Mouse (Mus musculus) embryonic facial prominence, embryonic 12.5 days (tissue): ENCODE results near the gene Izumo1. TPM values are rescaled to one million over a fixed set of nuclear protein-coding genes. Genes with fewer than 3 reads are reported as not detected.

Experiments used
- ATAC-seq: fragments of 200-750 bp; cut with Nextera tagmentation; 2 replicates; pipeline ENCODE4 v1.8.0; 2017; ENCODE audit not compliant: insufficient number of reproducible peaks, insufficient read depth, low FRiP score, low TSS enrichment
- H3K27ac ChIP-seq: fragments of 300-500 bp; sonication (generic); 2 replicates; pipeline ENCODE4 v1.5.1; 2016; ENCODE audit warnings: mild to moderate bottlenecking
- H3K27me3 ChIP-seq: fragments of 300-500 bp; sonication (generic); 2 replicates; pipeline ENCODE4 v1.6.1; 2016; ENCODE audit warnings: mild to moderate bottlenecking, moderate library complexity
- H3K36me3 ChIP-seq: fragments of 300-500 bp; sonication (generic); 2 replicates; pipeline ENCODE4 v1.6.1; 2016; ENCODE audit warnings: mild to moderate bottlenecking
- H3K4me1 ChIP-seq: fragments of 300-500 bp; sonication (generic); 2 replicates; pipeline ENCODE4 v1.6.1; 2016
- H3K4me2 ChIP-seq: fragments of 300-500 bp; sonication (generic); replicated peaks from 2 replicates; pipeline ENCODE4 v1.6.1; 2016; ENCODE audit warnings: mild to moderate bottlenecking, moderate library complexity
- H3K4me3 ChIP-seq: fragments of 300-500 bp; sonication (generic); 2 replicates; pipeline ENCODE4 v1.5.1; 2016; ENCODE audit warnings: mild to moderate bottlenecking
- H3K9ac ChIP-seq: fragments of 300-500 bp; sonication (generic); 2 replicates; pipeline ENCODE4 v1.6.1; 2016; ENCODE audit warnings: mild to moderate bottlenecking, moderate library complexity
- H3K9me3 ChIP-seq: fragments of 300-500 bp; sonication (generic); 2 replicates; pipeline ENCODE4 v1.6.1; 2016; ENCODE audit warnings: mild to moderate bottlenecking, moderate library complexity
- WGBS: fragments of 180-500 bp; shearing (Covaris S2); methylation state at CpG from one replicate; pipeline ENCODE4 v1.1.7; 2016; 5-methylcytosine and 5-hydroxymethylcytosine counted together
- polyA plus RNA-seq: library from polyadenylated mRNA; unstranded; fragments of >200 nt; fragmentation: Nextera tagmentation; extraction: Ambion mirVana; gene quantifications from 2 replicates; pipeline ENCODE4 v1.2.1, GENCODE M21; 2016

The Izumo1 gene
- polyA plus RNA-seq, 1 experiment from 2014 or later = 0.23 TPM

DNA sequence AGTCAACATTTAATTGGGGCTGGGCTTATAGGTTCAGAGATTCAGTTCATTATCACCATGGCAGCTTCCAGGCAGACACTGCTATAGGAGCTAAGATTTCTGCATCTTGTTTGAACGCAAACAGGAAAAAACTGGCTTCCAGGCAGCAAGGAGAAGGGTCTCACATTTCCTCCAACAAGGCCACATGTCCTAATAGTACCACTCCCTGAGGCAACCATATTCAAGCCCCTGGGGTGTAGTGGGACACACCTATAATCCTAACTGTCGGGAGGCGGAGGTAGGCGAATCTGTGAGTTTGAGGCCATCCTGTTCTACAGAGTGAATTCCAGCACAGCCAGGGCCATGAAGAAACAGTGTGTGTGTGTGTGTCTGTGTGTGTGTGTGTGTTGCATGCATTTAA is 26.4 kb upstream of the Izumo1 start:
- no peak overlapping the region for H3K27ac ChIP-seq
- H3K4me3 ChIP-seq = no peak overlapping the region
- H3K4me1 ChIP-seq = no peaks in the 10 kb centered on the region
- H3K9me3 ChIP-seq = no peaks in the 10 kb centered on the region
- H3K27me3 ChIP-seq = no peaks in the 10 kb centered on the region
- no peaks in the 10 kb centered on the region for H3K36me3 ChIP-seq
- H3K9ac ChIP-seq = no peak overlapping the region
- H3K4me2 ChIP-seq = no peak overlapping the region
- WGBS = 72% methylated on average over 4 of the region's 4 CpGs
- ATAC-seq = no peak

DNA sequence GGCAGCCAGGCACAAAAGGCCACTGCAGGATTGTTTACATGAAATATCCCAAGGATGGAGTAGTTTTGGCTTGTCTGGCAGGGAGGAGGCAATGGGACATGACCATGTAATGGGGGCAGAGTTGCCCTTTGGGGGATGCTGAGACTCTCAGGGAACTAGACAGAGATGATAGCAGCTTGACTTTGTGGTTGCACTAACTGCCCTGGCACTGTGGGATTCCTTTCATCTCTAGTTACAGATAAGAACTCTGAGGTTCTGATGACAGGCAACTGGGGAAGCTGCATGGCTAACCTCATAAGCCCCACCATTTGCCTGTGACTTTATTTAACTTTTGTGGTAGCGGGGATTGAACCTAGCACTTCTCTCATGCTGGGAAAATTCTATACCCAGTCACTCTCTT is 25.5 kb upstream of the Izumo1 start:
- Histone ChIP-seq H3K4me3 (no peak overlapping the region), H3K27ac (no peak overlapping the region), H3K4me1 (no peaks in the 10 kb centered on the region), H3K4me2 (no peak overlapping the region), H3K9ac (no peak overlapping the region), H3K9me3 (no peaks in the 10 kb centered on the region), H3K36me3 (no peaks in the 10 kb centered on the region), H3K27me3 (no peaks in the 10 kb centered on the region)
- 82% methylated on average over 1 of the region's 1 CpGs for WGBS
- ATAC-seq = no peak

DNA sequence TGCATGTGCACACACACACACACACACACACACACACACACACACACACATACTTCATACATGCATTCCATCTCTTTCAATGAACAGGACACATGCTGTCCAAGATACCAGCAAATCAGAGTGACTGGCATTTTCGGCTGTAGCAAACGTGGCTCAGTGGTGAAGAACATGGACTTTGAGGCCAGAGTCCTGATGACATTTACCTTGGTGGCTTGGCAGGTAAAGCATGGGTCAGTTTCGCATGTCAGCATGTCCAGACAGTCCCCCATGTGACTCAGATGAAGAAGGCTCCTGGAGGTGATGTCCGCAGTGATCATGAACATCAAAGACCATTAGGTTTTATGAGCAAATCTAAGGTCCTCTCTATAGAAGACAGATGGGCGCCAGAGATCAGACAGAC is 24.6 kb upstream of the Izumo1 start:
- Histone ChIP-seq H3K9me3 (no peaks in the 10 kb centered on the region), H3K36me3 (no peaks in the 10 kb centered on the region), H3K4me1 (no peaks in the 10 kb centered on the region), H3K4me2 (no peak overlapping the region), H3K9ac (no peak overlapping the region), H3K27ac (no peak overlapping the region), H3K27me3 (no peaks in the 10 kb centered on the region), H3K4me3 (no peak overlapping the region)
- no peak for ATAC-seq
- 82% methylated on average over 5 of the region's 5 CpGs for WGBS

DNA sequence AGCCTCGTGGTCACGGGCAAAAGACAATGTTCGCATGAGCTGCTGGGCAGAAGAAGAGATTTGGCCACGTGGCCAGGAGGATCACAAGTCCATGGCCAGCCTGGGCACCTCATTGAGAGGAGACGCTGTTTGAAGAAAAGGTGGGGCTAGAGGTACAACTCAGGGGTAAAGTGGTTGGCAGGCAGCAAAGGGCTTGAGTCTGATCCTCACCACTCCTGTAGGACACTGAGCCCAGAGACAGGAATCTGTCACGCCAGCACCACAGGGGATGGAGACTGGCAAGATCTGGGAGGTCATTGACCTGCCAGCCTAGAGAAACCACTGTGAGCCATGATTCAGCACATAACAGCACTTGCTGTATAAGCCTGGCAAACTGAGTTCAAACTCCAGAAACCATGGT is 24.1 kb upstream of the Izumo1 start:
- ATAC-seq = no peak
- WGBS = 93% methylated on average over 6 of the region's 6 CpGs
- H3K9me3 ChIP-seq = no peaks in the 10 kb centered on the region
- H3K4me2 ChIP-seq = no peak overlapping the region
- H3K4me3 ChIP-seq = no peak overlapping the region
- no peaks in the 10 kb centered on the region for H3K27me3 ChIP-seq
- H3K4me1 ChIP-seq = no peaks in the 10 kb centered on the region
- H3K9ac ChIP-seq = no peak overlapping the region
- H3K27ac ChIP-seq = no peak overlapping the region
- no peaks in the 10 kb centered on the region for H3K36me3 ChIP-seq

DNA sequence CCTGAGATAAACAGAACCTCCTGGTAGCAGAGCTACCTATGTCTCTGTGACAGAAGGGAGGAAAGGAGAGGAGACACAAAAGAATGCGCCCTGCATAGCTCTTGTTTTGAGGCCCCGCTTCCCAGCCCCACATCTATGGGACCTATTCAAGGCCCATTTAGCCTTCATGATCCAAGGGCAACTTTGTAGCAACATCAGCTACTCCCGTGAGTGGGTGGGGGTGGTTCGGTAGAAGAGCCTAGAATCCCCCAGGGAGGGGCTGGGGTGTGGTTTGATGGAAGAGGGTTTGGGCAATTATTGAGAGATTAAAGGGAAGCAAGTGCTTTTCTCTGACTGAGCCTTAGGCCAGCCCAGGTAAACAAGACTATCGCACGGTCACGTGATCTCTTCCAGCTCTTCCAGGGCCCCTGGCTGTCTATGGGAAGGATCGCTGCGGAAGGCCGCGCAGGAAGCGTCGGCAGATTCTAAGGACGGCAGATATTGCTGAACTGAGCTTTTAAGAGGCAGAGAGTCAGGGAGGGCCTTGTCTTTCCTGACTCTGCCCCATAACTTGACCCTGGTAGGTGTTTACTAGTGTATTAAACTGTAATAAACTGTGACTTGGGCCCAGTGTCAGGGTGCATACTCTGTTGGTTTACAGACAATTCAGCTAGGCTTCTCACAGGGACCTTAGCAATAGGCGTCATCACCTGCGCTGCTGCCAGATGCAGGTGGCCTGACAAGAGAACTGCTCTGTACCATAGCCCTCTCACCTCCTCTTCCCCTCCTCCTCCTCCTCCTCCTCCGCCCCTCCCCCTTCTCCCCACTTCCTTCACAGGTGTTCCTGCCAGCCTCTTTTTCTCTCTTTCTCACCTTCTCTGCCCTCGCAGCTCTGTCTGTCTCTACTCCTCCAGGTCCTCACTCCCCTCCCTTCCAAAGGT is 22.4 kb upstream of the Izumo1 start:
- WGBS = 45% methylated on average over 18 of the region's 18 CpGs
- no peaks in the 10 kb centered on the region for H3K27me3 ChIP-seq
- H3K27ac ChIP-seq = no peak overlapping the region
- no peak overlapping the region for H3K9ac ChIP-seq
- no peak overlapping the region for H3K4me2 ChIP-seq
- no peaks in the 10 kb centered on the region for H3K36me3 ChIP-seq
- no peaks in the 10 kb centered on the region for H3K4me1 ChIP-seq
- ATAC-seq = no peak
- H3K4me3 ChIP-seq = no peak overlapping the region
- no peaks in the 10 kb centered on the region for H3K9me3 ChIP-seq

DNA sequence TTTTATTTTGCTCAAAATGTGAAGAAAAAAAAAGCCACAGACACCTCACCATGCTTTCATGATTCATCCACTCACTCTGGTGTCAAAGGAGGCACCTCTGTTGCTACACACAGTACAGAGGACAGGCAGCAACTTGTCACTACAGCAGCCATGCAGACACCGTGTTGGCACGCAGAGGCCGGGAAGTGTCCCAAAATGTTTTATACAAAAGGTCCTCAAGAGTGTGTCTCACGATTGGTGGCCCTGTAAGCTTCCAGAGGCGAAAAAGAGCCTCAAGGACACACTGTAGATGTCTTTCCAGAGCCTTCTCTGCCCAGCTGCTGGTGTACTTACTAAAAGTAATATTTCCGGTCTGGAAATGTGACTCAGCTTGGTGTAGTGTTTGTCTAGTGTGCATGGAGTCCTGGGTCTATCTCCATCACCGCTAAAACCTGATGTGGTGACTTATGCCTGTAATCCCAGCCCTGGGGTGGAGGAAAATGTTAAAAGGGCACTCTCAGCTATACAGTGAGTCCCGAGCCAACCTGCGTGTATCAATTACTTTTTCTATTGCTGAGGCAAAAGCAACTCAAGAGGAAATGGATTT is 15.8 kb upstream of the Izumo1 start:
- Histone ChIP-seq H3K27me3 (no peaks in the 10 kb centered on the region), H3K9ac (no peak overlapping the region), H3K4me3 (no peak overlapping the region), H3K27ac (no peak overlapping the region), H3K4me2 (no peak overlapping the region), H3K36me3 (no peaks in the 10 kb centered on the region), H3K4me1 (no peaks in the 10 kb centered on the region), H3K9me3 (no peaks in the 10 kb centered on the region)
- no peak for ATAC-seq
- whole genome bisulfite sequencing = 74% methylated on average over 9 of the region's 9 CpGs

DNA sequence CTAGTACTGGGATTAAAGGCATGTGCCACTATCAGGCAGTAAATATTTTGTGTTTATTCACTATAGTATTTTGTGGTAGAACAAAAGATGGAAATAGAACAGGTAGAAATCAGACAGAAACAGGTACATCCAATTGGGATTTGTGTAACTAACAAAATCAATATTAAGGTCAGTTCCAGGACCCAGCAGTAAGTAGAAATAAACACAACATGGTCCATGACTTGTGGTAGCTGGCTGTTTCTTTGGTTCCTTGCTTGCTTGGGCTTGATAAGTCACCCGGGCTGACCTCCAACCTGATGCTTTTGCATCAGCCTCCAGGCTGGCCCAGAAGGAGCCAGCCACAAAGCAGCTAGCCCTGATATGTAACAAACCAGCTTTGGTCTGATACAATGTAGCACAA is 12.1 kb upstream of the Izumo1 start:
- no peak overlapping the region for H3K4me3 ChIP-seq
- H3K4me1 ChIP-seq = no peaks in the 10 kb centered on the region
- 76% methylated on average over 1 of the region's 1 CpGs for WGBS
- H3K9me3 ChIP-seq = no peaks in the 10 kb centered on the region
- H3K27me3 ChIP-seq = no peaks in the 10 kb centered on the region
- no peak for ATAC-seq
- H3K27ac ChIP-seq = no peak overlapping the region
- no peaks in the 10 kb centered on the region for H3K36me3 ChIP-seq
- H3K4me2 ChIP-seq = no peak overlapping the region
- no peak overlapping the region for H3K9ac ChIP-seq

DNA sequence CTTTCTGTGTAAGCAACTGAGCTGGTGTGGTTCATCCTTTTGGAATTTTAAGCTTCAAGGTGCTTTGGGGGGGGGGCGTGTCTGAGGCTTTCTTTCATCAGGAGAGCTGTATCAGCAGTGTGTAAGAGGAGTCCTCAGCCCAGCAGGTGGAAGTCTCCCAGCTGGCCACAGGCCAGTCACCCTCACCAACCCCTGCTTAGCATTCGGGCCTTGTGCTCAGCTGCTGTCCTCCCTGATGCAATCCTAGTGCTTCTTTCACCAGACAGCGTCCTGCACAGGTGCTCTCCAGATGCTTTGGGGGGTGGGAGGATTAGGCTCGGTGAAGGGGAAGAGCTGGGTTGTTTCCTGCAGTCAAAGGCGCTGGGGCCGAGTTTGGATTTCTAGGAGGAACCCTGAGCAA is 5.3 kb upstream of the Izumo1 start:
- Histone ChIP-seq H3K4me1 (peaks cover 16% of the 10 kb centered on the region), H3K27ac (peak overlapping the region; percentile 57; the same call in 1 of the 2 replicates), H3K4me2 (no peak overlapping the region), H3K9ac (no peak overlapping the region), H3K4me3 (no peak overlapping the region), H3K27me3 (peaks cover 48% of the 10 kb centered on the region), H3K36me3 (no peaks in the 10 kb centered on the region), H3K9me3 (no peaks in the 10 kb centered on the region)
- peak; percentile 72 for ATAC-seq
- 7% methylated on average over 6 of the region's 6 CpGs for WGBS

DNA sequence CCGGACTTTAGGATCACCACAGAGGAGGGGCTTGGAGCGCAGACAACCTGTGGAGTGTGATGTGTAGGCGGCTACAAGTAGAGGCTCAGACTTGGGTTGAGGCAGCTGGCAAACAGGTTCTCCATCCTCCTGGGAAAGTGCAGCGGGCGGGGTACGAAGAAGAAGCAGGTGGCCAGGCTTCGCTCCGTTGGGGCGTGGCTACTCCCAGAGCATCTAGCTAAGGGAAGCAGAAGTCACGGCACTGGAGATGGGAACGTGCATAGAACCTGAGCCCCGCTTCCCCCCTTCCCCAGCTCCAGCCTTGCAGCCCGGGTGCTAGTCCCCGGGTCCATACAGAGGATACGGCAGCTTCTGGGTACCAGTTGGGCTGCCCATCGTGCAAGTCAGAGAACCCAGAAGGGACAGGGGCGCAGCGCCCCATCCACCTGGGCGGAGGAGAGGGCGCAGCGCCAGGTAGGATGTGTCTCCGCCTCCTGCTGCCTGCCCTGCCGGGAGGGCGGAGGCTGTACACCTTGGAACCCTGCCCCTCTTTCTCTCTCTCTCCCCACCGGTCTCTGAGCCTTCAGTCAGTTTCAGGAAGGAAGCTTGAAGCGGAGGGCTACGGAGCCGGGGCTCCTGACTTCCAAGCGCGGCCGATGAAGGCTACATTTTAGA is 4.4 kb upstream of the Izumo1 start, which contains the start of gene Fut1:
TSS of gene Fut1 (plus strand) at position 248 of the 654 bp plus-strand sequence.
- Histone ChIP-seq H3K36me3 (no peaks in the 10 kb centered on the region), H3K9me3 (no peaks in the 10 kb centered on the region), H3K27me3 (peaks cover 48% of the 10 kb centered on the region), H3K27ac (peak within 1 kb of the TSS; percentile 57; the same call in 1 of the 2 replicates), H3K4me1 (peaks cover 16% of the 10 kb centered on the region), H3K9ac (peak within 1 kb of the TSS; percentile 25; the same call in 1 of the 2 replicates), H3K4me3 (peak within 1 kb of the TSS; percentile 26), H3K4me2 (peak within 1 kb of the TSS; percentile 45)
- ATAC-seq = 0 out of 2 replicates have a peak, but pooled peaks have one; percentile 13
- 4% methylated on average over 31 of the region's 31 CpGs for WGBS

DNA sequence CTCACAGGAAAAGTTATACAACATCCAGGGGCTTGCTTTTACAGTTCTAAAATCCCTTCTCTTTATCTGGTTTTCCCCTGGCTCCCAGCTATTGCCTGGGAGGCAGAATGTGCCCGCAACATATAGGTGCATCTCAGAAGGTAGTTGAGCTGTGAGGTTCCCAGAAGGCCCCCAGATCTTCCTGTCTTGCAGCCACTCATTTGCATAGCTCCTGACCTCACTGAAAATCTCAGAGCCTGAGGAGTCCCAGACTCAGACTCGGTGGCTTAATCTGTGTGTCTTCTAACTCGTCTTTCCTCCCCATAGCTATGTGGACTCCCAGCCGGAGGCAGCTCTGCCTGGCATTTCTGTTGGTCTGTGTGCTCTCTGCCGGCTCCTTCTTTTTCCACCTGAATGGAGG is 3.3 kb upstream of the Izumo1 start:
- H3K27ac ChIP-seq = no peak overlapping the region
- H3K4me2 ChIP-seq = no peak overlapping the region
- H3K9ac ChIP-seq = no peak overlapping the region
- 77% methylated on average over 5 of the region's 5 CpGs for WGBS
- H3K36me3 ChIP-seq = no peaks in the 10 kb centered on the region
- H3K27me3 ChIP-seq = peaks cover 48% of the 10 kb centered on the region
- ATAC-seq = no peak
- H3K4me3 ChIP-seq = no peak overlapping the region
- peaks cover 16% of the 10 kb centered on the region for H3K4me1 ChIP-seq
- no peaks in the 10 kb centered on the region for H3K9me3 ChIP-seq

DNA sequence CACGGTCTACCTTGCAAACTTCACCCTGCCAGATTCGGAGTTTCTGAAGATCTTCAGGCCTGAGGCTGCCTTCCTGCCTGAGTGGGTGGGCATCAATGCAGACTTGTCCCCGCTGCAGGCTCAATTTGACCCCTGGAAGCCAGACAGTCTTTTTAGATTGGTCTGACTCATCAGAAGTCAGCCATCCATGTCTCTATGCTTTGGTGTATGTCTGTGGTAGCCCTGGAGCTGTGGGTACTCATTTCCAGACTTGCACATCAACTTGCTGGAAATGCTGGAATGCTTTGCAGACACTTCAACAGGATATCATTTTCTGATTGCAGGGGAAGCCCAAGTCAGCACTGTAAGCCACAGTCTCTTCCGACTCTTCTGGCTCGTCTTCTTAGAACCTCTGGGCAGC is 2.0 kb upstream of the Izumo1 start:
- Histone ChIP-seq H3K27ac (no peak overlapping the region), H3K4me1 (peaks cover 16% of the 10 kb centered on the region), H3K36me3 (no peaks in the 10 kb centered on the region), H3K9ac (no peak overlapping the region), H3K9me3 (no peaks in the 10 kb centered on the region), H3K4me3 (no peak overlapping the region), H3K4me2 (no peak overlapping the region), H3K27me3 (peaks cover 48% of the 10 kb centered on the region)
- 90% methylated on average over 5 of the region's 5 CpGs for WGBS
- ATAC-seq = no peak

DNA sequence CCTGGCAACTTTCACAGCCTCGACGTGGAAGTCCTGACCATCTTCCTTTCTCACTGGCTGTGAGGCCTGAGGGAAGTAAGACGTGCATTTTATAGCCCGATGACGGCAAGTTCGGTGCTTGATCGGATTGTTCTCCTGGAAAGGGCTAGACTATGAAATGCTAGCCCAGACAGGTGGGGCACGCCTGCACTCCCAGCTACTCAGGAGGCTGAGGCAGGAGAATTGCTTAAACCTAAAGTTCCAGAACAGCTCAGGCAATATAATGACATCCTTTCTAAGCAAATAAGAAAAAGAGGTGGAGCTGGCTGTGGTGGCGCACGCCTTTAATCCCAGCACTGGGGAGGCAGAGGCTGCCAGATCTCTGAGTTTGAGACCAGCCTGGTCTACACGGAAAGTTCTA is 1.9 kb downstream of the Izumo1 start:
- Histone ChIP-seq H3K4me2 (no peak overlapping the region), H3K27me3 (peaks cover 28% of the 10 kb centered on the region), H3K9ac (no peak overlapping the region), H3K36me3 (no peaks in the 10 kb centered on the region), H3K4me1 (no peaks in the 10 kb centered on the region), H3K27ac (no peak overlapping the region), H3K4me3 (no peak overlapping the region), H3K9me3 (no peaks in the 10 kb centered on the region)
- ATAC-seq = no peak
- 96% methylated on average over 11 of the region's 11 CpGs for WGBS
